Mouse (Mus musculus) cerebellum, adult 11 months (tissue): Measurements from ENCODE around the gene Maml2.

Experiments used
- DNase-seq: peaks from one replicate; pipeline ENCODE4 v3.0.0; 2022

Maml2 gene

DNA sequence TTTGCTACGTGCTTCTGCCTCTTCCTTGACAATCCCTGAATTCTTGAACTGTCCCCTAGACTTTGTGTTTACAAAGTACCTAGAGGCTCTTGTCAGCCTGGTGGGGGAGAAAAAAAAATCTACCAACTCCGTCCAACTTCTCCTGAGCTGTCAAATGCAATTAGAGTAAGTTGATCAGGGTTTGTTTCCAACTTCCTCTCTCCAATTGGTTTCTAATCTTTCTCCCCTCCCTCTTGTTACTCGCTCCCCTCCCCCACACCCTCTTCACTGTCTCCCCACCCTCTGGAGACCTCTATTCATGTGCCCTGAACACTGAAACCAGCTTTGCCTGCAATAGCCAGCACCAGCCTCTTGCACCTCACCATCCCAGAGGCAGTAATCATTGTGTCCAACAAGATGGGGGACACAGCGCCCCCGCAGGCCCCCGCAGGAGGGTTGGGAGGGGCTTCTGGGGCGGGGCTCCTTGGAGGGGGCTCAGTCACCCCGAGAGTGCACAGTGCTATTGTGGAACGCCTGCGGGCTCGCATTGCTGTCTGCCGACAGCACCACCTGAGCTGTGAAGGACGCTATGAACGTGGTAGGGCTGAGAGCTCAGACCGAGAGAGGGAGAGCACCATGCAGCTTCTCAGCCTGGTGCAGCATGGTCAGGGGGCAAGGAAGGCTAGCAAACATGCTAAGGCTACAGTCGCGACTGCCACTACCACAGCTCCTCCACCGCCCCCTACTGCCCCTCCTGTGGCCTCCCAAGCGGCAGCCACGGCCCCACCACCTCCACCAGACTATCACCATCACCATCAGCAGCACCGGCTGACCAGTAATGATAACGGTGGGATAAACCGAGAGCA lies at the start of gene Maml2:
Maml2 (plus strand) TSS at position 290 of the 845 bp plus-strand sequence.
- DNase-seq = peak; percentile 61

DNA sequence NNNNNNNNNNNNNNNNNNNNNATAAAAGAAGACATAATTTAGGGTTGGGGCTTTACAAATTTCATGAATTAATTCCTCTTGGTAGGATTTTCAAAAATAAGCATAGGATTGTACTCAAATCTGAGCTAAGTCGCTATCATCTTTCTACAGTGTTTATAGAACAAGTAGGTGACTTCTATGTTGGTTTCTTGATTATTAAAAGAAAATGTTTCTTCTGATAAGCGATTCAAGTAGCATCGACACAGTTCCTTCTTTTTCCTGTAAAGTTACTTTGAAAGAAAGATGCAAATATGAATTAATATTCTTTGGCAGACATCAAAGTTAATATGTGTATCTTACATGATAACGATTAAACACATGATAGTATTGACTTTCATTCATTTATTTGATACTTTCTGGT lies 49.7 kb upstream of the Maml2 start:
- no peak for DNase-seq

DNA sequence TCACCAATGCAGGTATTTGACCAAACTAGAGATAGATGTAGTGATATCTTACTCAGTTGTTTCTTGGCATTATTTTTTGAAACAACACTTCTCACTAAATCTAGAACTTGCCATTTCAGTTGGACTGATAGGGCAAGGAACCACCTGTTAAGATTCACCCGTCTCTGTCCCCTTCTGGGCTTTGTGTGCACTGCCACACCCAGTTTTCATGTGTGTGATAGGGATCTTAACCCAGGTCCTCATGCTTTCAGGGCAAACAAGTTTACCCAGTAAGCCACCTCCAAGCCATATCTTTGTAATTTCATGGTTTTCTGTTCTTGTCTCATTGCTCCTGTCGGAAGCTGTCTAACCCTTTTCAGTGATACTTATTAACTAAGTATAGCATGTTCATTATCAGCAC lies 46.5 kb upstream of the Maml2 start:
- no peak for DNase-seq

DNA sequence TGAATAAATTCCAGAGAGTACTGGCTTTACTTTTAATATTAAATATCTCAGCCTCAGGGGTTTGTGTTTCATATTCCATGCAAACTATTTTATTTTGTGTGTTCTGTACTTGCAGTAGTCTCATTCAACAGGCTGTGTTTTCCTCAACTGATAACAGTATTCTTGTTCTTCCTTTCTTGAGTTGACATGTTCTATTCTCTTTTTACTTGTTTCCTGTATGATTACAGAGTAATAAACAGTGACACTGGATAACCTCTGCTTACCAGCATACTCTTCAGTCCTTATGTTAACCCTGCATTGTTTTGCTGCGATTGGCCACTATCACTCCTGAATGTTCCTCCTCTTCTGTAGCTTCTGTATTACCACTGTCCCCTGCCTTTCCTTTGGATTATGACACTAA lies 41.0 kb upstream of the Maml2 start:
- DNase-seq = no peak

DNA sequence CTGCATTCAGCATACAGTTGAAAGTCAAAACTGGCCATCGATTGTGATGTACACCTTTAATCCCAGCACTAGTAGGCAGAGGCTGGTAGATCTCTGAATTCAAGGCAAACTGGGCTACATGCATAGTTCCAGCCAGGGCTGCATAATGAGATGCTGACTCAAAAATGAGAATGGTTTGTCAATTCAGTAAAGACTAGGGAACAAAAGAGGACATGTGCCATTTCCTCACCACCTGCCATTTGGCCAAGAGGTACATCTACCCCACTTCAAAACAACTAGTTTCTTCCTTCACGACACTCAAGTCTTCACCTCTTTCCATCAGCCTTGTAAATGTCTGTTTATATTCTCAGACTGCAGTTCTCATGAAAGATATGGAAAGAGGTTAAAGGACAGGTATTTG lies 39.6 kb upstream of the Maml2 start:
- DNase-seq = no peak

DNA sequence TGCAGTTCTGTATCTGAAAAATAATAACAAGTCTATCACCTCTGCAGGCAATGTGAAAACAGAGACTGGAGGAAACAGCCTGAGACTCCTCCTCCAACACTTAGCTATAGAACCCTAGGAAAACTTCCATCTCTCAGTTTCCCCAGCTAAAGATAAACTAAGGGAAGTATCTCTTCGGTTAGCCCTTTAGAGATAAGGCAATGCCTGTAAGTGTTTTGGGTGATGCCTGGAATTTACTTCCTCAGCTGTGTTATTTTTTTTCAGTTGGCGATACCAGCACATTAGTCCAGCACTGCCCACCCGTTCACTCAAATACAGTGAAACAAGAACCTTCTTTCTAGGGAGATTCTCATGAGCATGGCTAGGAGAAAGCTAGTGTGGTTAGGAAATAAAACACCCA lies 36.8 kb upstream of the Maml2 start:
- DNase-seq = no peak

DNA sequence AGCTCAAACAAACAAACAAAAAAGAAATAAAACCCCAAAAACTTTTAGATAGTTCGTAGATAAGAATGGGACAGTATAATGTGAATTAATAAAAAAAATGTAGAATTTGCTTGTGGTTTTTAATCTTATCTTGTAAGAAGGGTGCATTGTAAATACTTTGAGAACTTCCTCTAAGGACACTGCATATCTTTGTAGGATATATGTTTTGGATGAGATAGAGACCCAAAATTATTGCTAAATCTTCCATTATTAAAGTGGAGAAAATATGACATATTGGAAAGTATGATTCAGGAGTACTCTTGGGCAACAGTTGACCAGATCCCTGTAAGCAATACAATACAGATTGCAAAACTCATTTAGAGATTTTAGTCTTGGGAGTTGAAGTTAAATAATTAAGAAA lies 24.5 kb upstream of the Maml2 start:
- DNase-seq = no peak

DNA sequence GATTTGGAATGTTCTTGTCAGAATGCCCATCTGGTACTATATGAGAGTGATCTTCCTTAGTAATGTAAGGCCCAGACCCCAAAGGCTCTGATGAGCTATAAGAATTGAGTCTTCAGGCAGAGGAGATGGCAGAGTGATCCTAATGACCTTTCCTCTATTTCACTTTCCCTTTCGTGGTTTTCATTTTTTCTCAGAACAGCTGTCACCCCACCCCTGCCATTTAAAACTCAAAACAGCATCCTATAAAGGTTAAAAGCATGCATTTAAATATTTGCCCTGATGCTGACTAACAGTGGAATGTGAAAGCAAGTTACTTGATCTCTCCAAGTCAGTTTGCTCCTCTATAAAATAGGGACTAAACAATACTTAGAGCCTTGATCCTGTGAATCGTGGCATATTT lies 10.3 kb upstream of the Maml2 start:
- no peak for DNase-seq

DNA sequence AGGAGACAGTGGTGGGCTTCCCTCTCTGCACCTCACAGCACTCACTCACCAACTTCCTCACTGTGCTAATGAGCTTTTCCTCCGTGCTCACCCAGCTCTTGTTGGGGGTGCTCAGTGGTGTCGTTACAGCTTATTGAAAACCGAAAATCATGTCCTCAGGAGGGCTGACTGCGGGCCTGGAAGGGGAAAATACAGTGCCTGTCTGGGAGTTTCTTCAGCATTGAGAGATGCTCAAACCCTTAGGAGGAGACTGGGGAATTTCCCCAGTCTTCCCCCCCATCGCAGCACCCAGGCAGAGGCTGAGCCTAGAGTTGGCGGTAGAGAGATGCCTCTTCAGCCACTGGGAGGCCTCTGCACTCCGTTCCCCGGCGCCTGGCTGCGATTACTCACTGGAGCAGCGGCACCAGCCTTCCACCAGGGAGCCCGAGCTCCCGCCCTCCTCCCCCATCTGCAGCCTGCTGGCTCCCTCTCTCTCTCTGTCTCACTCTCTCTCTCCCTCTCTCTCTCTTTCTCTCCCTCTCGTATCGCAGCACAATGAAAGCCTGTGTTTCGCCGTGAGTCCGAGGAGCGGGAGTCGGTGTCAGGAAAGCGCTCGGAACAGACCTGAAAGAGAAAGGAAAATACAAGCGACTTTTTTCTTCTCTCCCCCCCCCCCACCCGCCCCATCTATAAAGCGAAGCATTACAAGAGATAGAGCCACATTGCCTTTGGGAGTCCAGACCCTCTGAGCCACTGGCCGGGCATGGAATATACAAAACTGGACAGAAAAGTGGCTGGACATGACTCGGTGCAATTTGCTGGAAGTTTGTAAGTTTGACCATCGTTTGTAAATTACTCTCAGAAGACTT lies 1.3 kb upstream of the Maml2 start:
- peak; percentile 82 for DNase-seq

DNA sequence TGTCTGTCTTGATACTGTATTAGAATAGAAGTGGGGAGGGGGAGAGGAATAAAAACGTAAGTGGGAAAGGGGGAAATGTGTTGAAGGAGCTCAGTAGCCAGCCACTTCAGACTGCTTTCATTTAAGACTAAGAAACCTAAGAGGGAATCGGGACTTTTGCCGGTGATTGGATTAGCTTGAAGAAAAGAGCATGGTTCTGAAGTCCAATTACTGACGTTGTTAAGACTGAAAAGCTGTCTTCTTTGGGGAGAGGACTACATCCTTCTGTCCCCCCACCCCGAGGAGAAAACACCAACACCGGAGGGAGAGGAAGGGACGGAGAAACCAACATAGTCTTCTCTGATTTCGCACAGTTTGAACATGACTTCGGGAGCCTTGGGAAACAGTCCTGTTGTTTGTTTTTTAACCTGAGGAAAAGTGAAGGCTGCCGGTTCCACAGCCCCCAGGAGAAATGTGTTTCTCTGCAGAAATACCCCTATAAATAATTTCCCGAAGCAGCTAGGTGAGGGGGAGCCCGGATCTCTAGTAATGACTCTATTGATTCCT lies 562 bp upstream of the Maml2 start:
- DNase-seq = no peak

DNA sequence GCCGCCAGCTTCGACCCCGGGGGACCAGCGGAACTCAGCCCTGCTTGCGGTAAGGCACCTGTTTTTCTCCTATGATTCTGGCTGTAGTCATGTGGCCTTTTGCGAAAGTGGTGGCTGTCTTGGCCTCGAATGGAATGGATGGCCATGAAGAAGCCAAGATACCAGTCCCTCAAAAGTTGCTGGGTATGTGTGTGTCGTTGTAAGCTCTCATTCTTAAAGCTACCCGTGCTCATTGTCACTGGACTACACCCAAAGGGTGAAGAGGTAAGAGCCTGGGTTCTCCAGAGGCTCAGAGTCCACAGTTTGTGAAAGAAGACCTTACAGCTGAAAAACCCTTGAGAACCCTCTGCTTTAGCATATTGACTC lies 739 bp downstream of the Maml2 start:
- DNase-seq = no peak

DNA sequence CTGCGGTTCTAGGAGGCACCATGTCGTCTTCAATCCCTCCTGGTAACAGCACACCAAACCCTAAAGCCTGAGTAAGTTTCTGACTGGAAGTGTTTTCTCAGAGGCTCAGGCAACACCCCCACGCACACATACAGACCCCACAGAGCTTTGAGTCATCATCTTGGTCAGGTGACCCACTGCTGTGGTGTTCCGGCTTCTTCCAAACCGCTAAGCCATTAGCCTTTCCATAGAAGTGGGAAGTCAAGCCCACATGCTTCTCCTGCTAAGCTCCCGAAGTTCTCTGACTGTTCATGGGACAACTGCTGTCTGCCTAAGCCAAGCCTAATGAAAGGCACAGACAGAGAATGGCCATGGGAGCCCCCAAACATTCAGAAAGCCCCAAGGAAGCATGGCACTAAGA lies 1.4 kb downstream of the Maml2 start:
- no peak for DNase-seq

DNA sequence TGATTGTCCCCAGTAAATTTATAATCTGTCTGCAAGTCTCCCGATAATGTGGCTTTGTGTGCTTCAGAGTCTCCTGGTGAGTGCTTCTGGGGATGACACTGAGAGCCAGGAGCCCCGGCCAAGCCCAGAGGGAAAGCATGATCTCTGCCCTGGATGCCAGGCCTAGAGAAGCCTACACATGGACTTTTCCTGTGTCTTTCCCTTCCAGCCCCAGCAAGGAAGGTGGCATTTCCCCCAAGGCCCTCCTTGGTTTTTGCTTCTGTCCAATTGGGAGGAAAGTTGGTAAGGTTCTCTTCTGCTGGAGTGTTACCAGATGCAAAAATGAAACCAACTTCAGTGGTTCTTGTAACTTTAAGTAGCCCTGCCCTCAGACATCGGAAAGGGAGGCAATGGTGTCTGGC lies 2.3 kb downstream of the Maml2 start:
- DNase-seq = no peak

DNA sequence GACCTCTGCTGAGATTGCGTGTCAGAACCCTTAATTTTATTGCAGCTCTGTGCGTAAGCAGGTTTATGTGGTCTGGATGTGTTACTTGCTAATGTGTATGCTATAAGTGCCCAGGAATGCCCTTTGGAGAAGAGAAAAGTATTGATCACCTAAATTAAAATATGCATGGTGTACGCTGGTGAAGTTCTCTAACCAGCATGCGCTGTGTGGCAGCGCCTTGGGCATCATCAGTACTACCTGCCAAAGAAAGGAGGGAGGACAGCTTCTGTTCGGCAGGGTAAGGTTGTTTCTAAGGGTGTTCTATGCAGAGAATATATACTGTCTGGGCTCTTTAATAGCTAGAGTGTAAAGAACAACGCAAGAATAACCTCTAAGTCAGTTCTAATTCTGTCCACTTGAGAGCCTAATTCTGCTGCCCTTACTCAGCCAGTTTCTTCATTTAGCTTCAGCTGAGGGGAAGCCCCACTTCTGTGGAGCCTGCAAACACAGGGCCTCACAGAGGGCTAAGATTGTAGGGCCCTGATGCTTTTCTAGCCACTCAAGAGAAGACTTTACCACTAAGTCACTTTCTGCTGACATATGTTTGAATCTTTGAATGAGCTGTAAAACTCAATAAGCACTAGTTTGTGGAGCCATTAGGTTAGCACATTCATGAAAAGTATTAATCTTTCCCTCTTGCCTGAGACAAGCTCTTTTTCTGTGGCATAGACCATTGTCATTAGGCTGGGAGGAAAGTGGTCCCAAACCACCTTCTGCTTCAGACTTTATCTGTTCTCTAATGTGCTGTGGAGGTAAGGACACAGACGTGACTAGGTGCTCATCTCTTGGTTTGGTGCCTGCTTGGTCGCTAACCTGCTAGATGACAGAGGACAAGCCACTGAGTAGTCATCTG lies 3.4 kb downstream of the Maml2 start:
- no peak for DNase-seq

DNA sequence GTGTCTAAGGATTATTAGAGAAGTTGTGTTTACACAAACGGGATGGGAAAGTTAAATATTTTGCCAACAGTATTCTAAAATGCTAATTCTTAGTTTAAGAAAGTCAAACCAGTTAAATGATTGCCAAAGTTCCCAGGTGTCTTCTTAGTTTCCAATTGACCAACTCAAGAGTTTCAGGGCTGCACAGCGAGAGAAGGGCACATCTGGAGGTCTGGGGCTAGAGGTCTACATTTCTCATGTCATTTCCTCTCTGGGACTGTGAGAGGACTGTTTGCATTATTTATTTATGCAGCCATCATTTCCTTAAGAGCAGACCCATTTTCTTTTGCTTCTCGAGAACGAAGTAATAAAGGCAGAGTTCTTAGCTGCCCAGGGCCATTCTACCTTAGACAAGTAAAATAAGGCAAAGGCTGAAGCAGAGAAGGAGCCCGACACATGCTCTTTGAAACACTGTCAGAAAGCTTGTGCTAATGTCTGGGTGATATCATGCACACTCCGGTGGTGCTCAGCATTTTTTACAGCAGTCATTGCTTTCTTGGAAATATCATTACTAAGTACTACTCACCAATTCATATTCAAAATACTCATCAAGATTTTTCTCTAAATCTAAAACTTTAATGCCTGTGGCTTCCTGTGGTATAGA lies 4.5 kb downstream of the Maml2 start:
- no peak for DNase-seq

DNA sequence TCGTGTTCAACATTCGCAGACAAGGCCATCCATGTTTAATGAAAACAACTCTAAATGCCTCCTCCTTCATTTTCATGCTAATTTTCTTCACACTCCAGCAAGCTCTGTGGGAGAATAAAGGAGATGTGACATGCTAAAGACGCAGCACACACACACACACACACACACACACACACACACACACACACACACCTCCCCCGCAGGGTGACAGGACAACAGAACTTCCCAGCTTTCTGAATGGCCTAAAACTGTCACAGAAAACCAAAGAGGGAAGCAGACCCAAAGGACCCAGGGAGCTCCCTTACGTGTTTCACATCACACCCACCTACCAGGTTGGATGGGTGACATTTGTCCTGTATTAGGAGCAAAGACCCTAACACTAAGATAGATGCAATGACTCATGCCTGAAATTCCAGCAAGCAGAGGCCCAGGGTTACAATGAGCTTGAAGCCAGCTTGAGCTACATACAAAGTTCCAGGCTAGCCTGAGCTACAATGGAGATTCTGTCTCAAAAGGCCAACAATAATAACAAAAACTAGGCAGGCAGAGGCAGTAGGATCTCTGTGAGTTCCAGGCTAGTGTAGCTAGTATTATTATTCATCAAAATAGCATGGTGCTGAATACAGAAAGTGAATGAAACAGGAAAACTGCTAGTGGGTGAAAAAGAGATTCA lies 5.5 kb downstream of the Maml2 start:
- no peak for DNase-seq

DNA sequence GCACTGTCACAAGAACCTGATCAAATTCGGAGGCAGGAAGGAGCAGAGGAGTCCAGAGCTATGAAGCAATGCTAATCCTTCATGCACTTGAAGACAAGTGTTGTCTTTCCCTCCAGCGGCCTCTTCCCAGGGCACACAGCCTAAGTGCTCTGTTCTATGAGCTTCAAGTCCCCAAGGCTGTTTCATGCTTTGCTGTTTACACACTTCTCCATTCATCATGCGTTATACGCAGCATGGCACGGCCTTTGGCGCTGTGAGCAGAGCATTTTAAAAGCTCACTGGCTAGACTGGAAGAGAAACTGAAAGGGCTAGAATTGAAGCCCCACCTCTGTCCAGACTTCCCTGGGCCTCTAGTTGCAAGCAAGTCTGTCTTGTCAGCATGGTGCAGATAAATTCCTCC lies 6.2 kb downstream of the Maml2 start:
- no peak for DNase-seq

DNA sequence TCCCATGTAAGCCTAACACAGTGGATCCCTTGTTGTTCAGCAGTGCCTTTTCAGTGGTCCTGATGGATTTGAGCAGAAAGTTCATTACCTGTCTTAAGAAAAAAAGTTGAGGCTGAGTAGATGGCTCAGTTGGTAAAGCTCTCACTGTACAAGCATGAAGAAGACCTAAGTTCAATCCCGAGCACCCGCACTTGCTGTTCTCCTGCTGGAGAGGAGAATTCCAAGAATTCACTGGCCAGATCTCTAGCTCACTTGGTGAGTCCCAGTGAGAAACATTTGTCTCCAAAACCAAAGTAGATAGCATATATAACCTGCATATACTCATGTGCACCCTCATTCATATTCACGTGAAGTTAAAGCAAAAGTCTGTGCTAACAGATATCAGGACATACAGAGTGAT lies 8.7 kb downstream of the Maml2 start:
- DNase-seq = no peak

DNA sequence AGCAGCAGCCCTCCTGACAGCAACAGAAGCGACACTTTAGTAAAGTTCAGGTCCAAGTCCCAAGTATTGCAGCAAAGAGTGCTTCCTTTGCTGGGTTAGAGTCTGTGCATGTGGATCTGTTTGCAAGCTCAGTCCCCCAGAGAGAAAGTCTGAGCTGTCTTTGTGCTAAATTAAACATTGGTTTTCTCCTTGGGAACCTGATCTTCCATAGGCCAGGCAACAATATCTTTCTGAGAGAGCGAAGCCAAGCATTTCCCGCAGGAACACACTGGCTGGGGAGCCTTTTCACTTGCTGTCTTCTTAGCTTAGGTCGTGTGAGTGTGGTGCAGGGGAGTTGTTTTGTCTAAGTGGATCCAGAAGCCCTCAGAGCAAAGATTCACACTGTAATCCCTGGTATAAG lies 9.5 kb downstream of the Maml2 start:
- DNase-seq = no peak

DNA sequence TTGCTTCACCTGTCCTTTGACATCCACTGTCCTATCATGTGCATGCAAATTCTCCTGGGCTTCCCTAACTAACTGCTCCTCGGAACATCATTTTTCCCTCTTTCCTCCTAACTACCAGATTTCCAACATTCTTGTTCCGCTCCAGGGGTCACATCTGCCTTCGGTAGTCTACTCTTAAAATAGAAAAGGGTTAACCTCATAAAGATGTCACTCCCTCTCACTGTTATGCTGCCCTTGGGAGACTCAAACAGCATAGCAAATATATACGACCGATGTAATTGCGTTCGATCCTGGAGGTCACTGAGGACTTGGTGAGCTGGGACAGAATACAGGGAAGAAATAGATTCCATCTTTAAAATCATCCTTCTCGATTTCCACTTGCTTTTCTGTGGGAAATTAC lies 11.0 kb downstream of the Maml2 start:
- DNase-seq = no peak

DNA sequence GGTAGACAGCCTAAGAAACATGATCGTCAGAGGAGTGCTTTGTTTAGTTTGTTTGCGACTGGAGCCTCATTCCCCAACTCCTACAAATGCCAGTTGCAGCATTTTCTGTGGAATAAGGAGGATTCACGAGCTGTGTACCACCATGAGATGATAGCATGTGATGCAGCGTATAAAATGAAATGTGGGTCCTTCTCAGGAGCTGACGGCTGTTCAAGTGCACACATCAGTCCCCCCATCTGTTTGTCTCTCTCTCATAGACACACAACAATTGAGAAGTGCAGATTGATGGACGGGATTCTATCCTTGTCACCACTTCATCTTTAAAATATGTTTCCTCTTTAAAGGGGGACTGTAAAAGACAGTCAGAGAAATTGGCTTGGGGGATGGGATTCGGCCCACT lies 12.1 kb downstream of the Maml2 start:
- no peak for DNase-seq

DNA sequence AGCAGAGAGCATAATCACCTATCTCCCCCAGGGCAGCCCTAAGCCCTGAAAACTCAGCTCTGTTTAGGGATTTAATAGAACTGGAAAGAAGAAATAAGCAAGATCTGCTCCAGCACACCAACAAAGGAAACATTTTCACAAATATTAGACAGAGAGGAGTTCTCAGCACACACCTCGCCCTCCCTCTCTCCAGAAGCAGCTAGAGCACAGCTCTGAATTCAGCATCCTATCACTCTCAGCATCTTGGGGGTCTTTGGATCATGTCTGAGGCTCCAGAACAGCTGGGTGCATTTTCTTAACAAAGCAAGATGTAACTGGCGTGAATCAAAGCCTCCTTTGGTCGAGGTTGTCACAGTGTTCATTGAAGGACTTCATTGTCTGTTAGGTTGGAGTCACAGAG lies 12.5 kb downstream of the Maml2 start:
- no peak for DNase-seq
